Mouse (Mus musculus) liver, adult 2 months (tissue): ENCODE data around the gene Iqcn.

ENCODE experiments used
- CTCF ChIP-seq: fragments of 200-500 bp; IDR thresholded peaks from 2 replicates; pipeline ENCODE4 v1.5.1; 2011; ENCODE audit warnings: low read depth, low read length, control low read depth
- POLR2A ChIP-seq: fragments of 200-500 bp; IDR thresholded peaks from 2 replicates; pipeline ENCODE4 v1.6.1; 2011; ENCODE audit warnings: low read length, control low read depth; ENCODE audit not compliant: insufficient read depth; ENCODE audit errors: extremely low read depth

- TF ChIP-seq POLR2A (no peak), CTCF (no peak)
These were observed 26.7 kb downstream of the Iqcn start for GRCm38 (mm10) chr8:70729808-70730475.
